Mouse (Mus musculus) midbrain, embryonic 10.5 days (tissue): Measurements from ENCODE around the gene Cd59b. TPM values are rescaled to one million over a fixed set of nuclear protein-coding genes. Genes with fewer than 3 reads are reported as not detected.
"Not testable (repeated sequence)": the region's sequence is repeated elsewhere in the genome, so short reads cannot be mapped to it uniquely, and the experiment has no call there.

Source experiments
- DNase-seq: peaks from one replicate; pipeline ENCODE4 v3.0.0-alpha.2; 2017; ENCODE audit warnings: low spot score
- H3K27ac ChIP-seq: fragments of 300-500 bp; sonication (generic); replicated peaks from 2 replicates; pipeline ENCODE4 v1.5.1; 2016; ENCODE audit warnings: mild to moderate bottlenecking
- H3K27me3 ChIP-seq: fragments of 300-500 bp; sonication (generic); 2 replicates; pipeline ENCODE4 v1.6.1; 2016; ENCODE audit warnings: low read depth, mild to moderate bottlenecking; ENCODE audit not compliant: poor library complexity, severe bottlenecking
- H3K36me3 ChIP-seq: fragments of 300-500 bp; sonication (generic); 2 replicates; pipeline ENCODE4 v1.6.1; 2016; ENCODE audit warnings: mild to moderate bottlenecking, moderate library complexity
- H3K4me1 ChIP-seq: fragments of 300-500 bp; sonication (generic); 2 replicates; pipeline ENCODE4 v1.6.1; 2016
- H3K4me3 ChIP-seq: fragments of 300-500 bp; sonication (generic); 2 replicates; pipeline ENCODE4 v1.5.1; 2016; ENCODE audit warnings: mild to moderate bottlenecking, moderate library complexity
- H3K9me3 ChIP-seq: fragments of 300-500 bp; sonication (generic); replicated peaks from 2 replicates; pipeline ENCODE4 v1.6.1; 2016; ENCODE audit warnings: mild to moderate bottlenecking
- WGBS: fragments of 180-500 bp; shearing (Covaris S2); methylation state at CpG from one replicate; pipeline ENCODE4 v1.1.7; 2016; 5-methylcytosine and 5-hydroxymethylcytosine counted together
- polyA plus RNA-seq: library from polyadenylated mRNA; unstranded; fragments of >200 nt; fragmentation: Nextera tagmentation; extraction: Ambion mirVana; gene quantifications from 2 replicates; pipeline ENCODE4 v1.2.1, GENCODE M21; 2016

The Cd59b gene
- polyA plus RNA-seq, 1 experiment from 2014 or later, result 3.6 TPM

DNA sequence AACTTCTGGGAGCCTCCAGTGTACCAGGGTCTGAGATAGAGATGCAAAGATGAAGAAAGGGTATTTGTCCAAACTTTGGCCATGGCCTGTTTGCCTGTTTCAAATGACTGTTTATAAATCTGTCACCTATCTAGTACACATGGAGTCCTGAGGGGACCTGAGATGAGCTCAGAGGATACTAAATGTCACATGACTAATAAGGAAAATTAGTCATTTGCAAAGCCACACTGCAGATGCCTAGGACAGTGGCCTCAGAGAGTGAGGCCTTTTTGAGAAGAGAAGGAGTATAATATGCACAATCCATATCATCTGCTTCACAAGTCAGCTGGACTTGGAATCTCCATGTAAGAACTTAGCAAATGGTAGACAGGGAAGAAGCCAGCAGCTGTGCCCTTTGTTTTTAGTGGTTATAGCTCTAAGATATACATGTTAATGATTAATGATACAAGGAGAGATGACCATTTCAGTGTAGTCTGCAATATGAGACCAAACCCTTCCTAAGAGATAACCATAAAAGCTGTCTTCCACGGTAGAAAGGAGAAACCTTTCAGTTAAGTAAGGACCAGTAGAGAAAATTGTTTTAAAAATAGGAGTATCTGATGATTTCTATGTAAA lies 11.9 kb downstream of the Cd59b start:
- DNase-seq, H3K4me3 ChIP-seq, H3K27me3 ChIP-seq, H3K36me3 ChIP-seq, H3K4me1 ChIP-seq, H3K27ac ChIP-seq, H3K9me3 ChIP-seq: not testable (repeated sequence)
- WGBS, result no CpG with 5 or more reads among the region's 1 CpGs

DNA sequence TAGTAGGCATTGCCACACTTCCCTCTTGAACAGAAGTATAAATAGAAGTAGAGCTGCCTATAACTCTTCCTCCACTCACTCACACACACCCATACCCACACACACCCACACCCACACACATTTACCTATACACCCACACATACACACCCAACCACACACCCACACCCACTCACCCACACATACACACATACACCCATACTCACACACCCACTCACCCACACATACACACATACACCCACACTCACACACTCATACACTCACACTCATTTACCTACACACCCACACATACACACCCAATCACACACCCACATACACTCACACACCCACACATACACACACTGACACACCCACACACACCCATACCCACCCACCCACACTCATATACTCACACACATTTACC lies 12.8 kb downstream of the Cd59b start:
- no peaks in the 10 kb centered on the region for H3K9me3 ChIP-seq
- H3K4me3 ChIP-seq, result no peak overlapping the region
- H3K27ac ChIP-seq, result no peak overlapping the region
- no peak for DNase-seq
- H3K36me3 ChIP-seq, result no peaks in the 10 kb centered on the region
- no peaks in the 10 kb centered on the region for H3K4me1 ChIP-seq
- no peaks in the 10 kb centered on the region for H3K27me3 ChIP-seq

DNA sequence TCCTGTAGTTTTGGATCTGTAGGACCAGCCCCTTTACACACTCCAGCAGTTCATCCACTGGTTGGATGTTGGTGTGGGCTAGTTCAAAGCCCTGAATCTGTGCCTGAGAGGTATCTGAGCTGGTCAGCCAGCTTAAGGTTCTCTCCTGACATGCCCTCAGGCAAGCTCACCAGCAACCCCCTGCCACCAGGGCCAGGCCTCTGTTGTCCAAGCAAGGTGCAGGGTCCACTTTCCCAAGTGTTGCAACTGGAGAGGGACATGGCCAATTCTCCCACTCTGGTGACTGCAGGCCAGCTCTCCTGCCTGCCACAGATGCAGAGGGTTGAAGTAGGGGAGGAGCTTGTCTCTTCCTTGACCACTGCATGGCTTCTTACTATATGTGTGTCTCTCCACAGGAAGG lies 14.4 kb downstream of the Cd59b start:
- H3K4me1 ChIP-seq, DNase-seq, H3K4me3 ChIP-seq, H3K9me3 ChIP-seq, H3K36me3 ChIP-seq, H3K27me3 ChIP-seq, H3K27ac ChIP-seq: not testable (repeated sequence)

DNA sequence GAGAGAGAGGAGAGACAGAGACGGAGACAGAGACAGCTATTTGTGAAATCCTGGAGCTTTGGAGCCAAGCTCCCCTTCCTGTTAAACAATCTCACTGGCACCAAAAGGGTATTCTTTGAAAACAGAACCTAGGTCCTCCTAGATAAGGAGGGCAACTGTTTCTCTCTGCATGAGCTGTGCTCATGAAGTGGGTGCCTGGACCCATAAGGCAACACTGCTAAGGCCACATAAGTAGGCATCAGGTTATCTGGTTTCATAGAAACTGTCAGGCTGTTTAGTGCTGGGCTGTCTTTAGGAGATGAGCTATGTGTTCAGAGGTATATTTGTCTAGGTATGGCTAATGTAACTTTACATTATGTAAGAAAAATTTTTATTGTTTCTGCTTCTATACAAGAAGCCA lies 17.9 kb downstream of the Cd59b start:
- not testable (repeated sequence) for H3K27me3 ChIP-seq, H3K4me3 ChIP-seq, H3K36me3 ChIP-seq, H3K9me3 ChIP-seq, DNase-seq, H3K27ac ChIP-seq, H3K4me1 ChIP-seq
- WGBS, result 89% methylated on average over 1 of the region's 1 CpGs

DNA sequence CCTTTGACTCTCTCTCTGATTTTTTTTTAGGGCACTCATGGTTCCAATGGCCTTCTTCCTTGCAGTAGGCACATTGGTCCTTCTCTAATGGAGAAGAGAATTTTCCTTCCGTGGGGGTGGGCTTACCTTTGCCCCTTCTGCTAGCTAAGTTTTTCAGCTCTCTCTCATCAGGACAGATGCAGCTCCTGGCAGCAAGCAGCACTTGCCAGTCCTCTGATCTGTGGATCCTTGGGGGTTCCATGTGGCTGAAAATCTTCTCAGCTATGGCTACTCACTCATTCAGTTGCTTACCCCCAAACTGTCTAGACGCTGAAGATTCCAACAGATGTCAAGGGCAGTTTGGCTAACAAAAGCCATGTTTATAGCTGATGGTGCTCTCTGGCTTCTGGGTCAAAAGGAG lies 23.7 kb downstream of the Cd59b start:
- no peak for DNase-seq
- H3K4me3 ChIP-seq, result no peak overlapping the region
- H3K9me3 ChIP-seq, result no peaks in the 10 kb centered on the region
- no peak overlapping the region for H3K27ac ChIP-seq
- 87% methylated on average over 2 of the region's 2 CpGs for WGBS
- peaks cover 21% of the 10 kb centered on the region for H3K4me1 ChIP-seq
- H3K27me3 ChIP-seq, result no peaks in the 10 kb centered on the region
- no peaks in the 10 kb centered on the region for H3K36me3 ChIP-seq

DNA sequence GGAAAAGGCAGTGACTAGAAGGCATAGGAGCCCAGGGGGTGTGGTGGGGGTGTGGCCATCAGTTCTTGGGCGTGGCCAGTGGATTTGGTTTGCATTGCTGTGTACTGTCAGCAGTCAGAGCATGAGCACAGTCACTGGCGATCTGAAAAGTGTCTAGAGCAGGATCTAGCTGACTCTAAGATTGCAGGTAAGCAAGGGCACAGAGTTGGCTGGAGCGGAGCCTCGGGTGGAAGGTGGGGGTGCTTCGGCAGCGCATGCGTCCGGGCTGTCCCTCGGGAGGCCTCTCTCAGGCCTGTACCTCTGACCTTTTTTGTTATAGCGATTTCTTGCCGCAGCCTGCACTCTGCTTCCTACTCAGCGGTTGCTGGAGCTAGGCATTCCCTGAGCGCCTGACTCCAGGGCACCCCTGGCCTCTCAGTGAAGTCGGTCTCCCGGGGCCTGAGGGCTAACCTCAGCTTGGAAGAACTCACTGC lies 26.1 kb downstream of the Cd59b start, which contains the start of gene Cd59a:
Gene Cd59a (plus strand): TSS at position 61 of the 473 bp plus-strand sequence.
- Histone ChIP-seq H3K36me3 (no peaks in the 10 kb centered on the region), H3K27ac (peak within 1 kb of the TSS; percentile 87), H3K4me1 (peaks cover 35% of the 10 kb centered on the region), H3K9me3 (no peaks in the 10 kb centered on the region), H3K27me3 (no peaks in the 10 kb centered on the region), H3K4me3 (peak within 1 kb of the TSS; percentile 61)
- peak; percentile 77 for DNase-seq
- WGBS, result 4% methylated on average over 15 of the region's 15 CpGs

DNA sequence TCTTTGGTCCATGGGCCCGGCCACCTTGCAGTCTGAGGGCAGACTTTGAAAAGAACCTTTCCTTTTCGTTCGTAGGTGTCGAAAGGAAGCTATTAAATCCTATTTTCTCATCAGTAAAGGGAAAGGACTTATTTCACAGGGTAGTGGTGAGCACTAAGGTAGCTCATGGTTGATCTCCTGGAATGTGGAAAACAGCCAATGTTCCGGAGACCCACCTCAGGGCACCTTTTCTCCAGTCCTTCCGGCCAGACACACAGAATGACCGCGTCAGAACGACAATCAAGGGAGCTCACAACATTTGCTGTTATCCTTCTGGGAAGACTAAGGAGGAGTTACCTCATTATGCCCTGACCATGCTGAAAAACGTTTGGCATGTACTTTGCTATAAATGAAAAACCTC lies 26.6 kb downstream of the Cd59b start:
- no peak for DNase-seq
- Histone ChIP-seq H3K27ac (peak overlapping the region; percentile 87), H3K9me3 (no peaks in the 10 kb centered on the region), H3K4me1 (peaks cover 35% of the 10 kb centered on the region), H3K4me3 (peak overlapping the region; percentile 61), H3K27me3 (no peaks in the 10 kb centered on the region), H3K36me3 (no peaks in the 10 kb centered on the region)
- 44% methylated on average over 10 of the region's 10 CpGs for WGBS

DNA sequence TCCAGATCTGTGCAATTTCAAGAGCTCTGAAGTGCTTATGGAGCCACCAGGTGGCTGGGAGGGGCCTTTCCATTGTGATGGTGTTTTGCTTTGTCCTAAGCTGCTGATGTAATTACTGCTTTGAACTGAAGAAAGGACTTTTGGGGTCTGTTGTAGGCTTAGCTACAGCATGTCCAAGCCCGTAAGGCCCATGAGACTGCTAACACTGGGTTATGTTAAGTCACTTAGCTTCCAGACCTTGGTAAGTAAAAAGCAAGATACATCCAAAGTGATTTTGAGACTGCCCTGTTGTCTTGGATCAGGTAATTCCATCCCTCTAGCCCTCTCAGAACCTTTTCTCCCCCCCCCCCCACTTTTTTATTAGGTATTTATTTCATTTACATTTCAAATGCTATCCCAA lies 27.1 kb downstream of the Cd59b start:
- not testable (repeated sequence) for H3K9me3 ChIP-seq, DNase-seq, H3K27me3 ChIP-seq, H3K36me3 ChIP-seq
- Histone ChIP-seq H3K4me1 (peaks cover 35% of the 10 kb centered on the region), H3K27ac (peak overlapping the region; percentile 46; the same call in 1 of the 2 replicates), H3K4me3 (peak overlapping the region; percentile 61; the same call in 1 of the 2 replicates)
- WGBS, result 37% methylated on average over 1 of the region's 1 CpGs

DNA sequence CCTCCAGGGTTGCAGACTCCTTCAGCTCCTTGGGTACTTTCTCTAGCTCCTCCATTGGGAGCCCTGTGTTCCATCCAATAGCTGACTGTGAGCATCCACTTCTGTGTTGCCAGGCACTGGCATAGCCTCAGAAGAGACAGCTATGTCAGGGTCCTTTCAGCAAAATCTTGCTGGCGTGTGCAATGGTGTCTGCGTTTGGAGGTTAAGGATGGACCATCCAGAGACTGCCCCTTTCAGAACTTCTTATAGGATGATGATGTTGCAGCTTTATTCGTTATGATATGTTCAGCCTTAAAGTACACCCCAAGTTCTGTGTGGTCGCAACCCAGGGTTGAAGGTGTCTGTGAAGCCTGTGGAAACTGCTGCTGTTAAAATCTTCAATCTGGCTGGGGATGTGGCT lies 27.7 kb downstream of the Cd59b start:
- H3K4me1 ChIP-seq, result peaks cover 35% of the 10 kb centered on the region
- not testable (repeated sequence) for H3K36me3 ChIP-seq, H3K4me3 ChIP-seq, H3K27ac ChIP-seq, DNase-seq, H3K27me3 ChIP-seq, H3K9me3 ChIP-seq
- 92% methylated on average over 4 of the region's 4 CpGs for WGBS

DNA sequence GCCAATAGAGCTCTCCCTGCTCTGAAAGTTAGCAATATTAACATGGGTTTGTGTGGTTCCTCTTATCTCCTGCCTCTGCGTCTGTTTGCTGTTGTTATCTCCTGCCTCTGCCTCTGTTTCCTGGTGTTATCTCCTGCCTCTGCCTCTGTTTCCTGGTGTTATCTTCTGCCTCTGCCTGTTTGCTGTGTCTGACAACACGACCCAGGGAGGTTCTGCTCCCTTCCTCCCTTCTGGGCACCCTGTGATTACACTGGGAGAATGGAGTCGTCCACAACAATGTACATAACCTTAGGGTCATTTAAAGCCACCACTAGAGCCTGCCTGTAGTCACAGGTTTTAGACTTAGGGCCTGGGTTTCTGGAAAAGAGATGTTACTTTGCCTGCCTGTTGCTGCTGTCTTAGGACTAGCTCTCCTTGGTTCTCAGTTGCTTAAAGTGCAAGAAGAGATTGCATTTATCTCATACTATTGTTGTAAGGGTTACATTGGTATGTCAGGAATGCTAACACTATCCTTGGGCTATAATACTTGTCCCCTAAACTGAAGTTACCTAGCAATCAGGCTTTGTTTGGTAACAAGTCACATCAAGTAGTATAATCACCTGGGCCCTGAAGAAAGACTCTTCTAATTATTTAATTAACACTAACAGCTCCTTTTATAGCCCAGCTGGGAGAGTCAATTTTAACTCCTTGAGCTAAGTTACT lies 29.0 kb downstream of the Cd59b start:
- 37% methylated on average over 3 of the region's 3 CpGs for WGBS
- Histone ChIP-seq H3K27me3 (no peaks in the 10 kb centered on the region), H3K9me3 (no peaks in the 10 kb centered on the region), H3K27ac (no peak overlapping the region), H3K4me3 (no peak overlapping the region), H3K36me3 (no peaks in the 10 kb centered on the region), H3K4me1 (peaks cover 35% of the 10 kb centered on the region)
- no peak for DNase-seq

DNA sequence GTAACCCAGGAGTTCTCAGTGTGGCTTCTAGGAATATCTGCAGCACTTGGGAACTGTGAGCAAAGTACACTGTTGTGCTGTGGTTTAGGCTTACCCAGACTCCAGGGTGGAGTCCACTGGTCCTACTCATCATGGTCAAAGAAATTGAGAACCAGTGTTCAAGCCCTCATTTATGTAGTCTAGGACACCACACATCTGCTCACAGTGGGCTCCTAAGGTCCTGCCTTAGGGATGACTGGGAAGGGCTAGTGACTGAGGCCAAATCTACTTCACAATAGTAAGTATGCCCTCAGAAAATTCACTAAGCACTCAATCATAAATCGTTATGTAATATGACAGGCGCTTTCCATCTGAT lies 29.6 kb downstream of the Cd59b start:
- no peaks in the 10 kb centered on the region for H3K9me3 ChIP-seq
- 93% methylated on average over 2 of the region's 2 CpGs for WGBS
- no peak overlapping the region for H3K4me3 ChIP-seq
- H3K4me1 ChIP-seq, result peaks cover 35% of the 10 kb centered on the region
- no peaks in the 10 kb centered on the region for H3K36me3 ChIP-seq
- DNase-seq, result no peak
- no peaks in the 10 kb centered on the region for H3K27me3 ChIP-seq
- no peak overlapping the region for H3K27ac ChIP-seq

DNA sequence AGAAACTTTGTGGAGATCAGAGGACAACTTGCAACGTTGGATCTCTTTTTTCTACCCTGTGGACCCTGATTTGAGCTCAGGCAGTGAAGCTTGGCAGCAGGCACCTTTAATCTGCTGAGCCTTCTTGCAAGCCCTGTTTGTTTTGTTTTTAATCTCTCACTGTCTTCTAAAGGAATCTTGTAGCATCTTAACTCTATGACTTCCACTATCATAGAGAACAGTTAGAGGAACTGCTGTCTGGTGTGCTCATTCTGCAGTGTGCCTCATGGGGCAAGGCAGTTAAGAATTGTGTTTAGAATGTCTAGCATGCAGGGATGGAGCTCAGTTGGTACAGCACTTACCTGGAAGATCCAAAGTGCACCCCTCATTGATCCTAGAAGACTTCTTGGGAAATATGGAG lies 30.3 kb downstream of the Cd59b start:
- Histone ChIP-seq H3K4me3 (no peak overlapping the region), H3K27me3 (no peaks in the 10 kb centered on the region), H3K36me3 (no peaks in the 10 kb centered on the region), H3K27ac (no peak overlapping the region), H3K9me3 (no peaks in the 10 kb centered on the region), H3K4me1 (peaks cover 35% of the 10 kb centered on the region)
- no peak for DNase-seq
- 22% methylated on average over 1 of the region's 1 CpGs for WGBS

DNA sequence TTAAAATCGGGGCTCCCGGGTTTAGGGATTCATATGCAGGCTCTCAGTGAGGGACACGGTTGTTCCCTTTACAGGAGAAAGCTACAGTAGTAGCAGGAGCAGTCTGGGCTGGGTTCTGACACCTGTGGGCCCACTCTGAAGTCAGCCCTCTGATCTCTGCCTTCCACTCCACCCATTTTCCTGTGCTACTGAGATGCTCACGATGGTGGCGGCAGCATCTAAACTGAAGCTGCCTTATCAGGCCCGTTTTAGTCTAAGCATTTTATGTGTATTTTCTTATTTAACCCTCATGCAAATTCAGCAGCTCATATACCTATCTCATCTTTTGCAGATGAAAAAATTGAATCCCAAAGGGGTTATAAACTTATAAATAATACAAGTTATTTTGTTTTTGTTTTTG lies 35.2 kb downstream of the Cd59b start:
- 92% methylated on average over 6 of the region's 6 CpGs for WGBS
- DNase-seq, result no peak
- no peak overlapping the region for H3K27ac ChIP-seq
- no peak overlapping the region for H3K4me3 ChIP-seq
- H3K27me3 ChIP-seq, result no peaks in the 10 kb centered on the region
- no peaks in the 10 kb centered on the region for H3K9me3 ChIP-seq
- H3K36me3 ChIP-seq, result no peaks in the 10 kb centered on the region
- 0 out of 2 replicates have a peak, but pooled peaks cover 3% of the 10 kb centered on the region for H3K4me1 ChIP-seq
